Mouse (Mus musculus) monocyte, adult 5-6 weeks (primary cell): Measurements from ENCODE around the gene Itsn1. TPM values are rescaled to one million over a fixed set of nuclear protein-coding genes. Genes with fewer than 3 reads are reported as not detected.

Experiments
- ATAC-seq: fragments of 153-309, 156-312 bp; replicated peaks from 2 replicates; pipeline ENCODE4 v1.8.0; 2017; ENCODE audit warnings: mild to moderate bottlenecking; ENCODE audit not compliant: low TSS enrichment, insufficient number of reproducible peaks, severe bottlenecking, poor library complexity, low FRiP score
- total RNA-seq: library from RNA; stranded (forward); fragments of 200-1000, 200-491, 200-594 nt; gene quantifications from 3 replicates; pipeline ENCODE4 v1.2.3, GENCODE M21; 2017

The Itsn1 gene
- total RNA-seq, 1 experiment from 2014 or later: 27.7 TPM

DNA sequence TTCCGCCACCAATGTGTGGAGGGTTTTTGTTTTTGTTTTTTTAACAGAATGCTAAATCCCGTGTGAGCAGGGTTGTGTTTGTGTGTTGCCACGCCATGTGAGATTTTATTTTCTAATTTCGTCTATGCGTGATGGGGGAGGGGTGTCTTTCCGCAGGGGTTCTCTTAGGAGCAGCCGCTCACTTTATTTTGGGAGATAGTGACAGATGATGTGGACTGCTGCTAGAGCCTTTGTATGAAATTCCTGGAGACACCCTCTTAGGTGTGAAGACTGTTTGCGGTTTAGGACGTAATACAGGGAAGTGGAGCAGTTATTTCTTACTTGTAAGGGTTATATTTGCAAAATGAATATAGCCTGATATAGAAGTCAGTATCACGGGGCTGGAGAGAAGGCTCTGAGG lies 176.9 kb downstream of the Itsn1 start:
- ATAC-seq: no peak

DNA sequence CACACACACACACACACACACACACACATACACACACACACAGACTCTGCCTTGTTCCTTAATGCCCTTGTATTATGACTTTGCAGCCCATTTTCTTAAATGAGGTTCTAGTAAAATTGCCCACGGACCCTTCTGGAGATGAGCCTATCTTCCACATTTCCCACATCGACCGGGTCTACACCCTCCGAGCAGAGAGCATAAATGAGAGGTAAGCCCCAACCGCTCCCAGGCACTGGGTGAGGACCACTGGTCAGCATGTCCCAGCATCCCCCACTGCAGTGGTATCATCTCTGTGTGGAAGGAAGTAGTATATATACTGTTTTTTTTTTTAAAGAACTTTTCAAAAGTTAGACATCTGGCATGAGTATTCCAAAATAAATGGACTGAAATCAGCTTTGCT lies 177.6 kb downstream of the Itsn1 start:
- no peak for ATAC-seq

DNA sequence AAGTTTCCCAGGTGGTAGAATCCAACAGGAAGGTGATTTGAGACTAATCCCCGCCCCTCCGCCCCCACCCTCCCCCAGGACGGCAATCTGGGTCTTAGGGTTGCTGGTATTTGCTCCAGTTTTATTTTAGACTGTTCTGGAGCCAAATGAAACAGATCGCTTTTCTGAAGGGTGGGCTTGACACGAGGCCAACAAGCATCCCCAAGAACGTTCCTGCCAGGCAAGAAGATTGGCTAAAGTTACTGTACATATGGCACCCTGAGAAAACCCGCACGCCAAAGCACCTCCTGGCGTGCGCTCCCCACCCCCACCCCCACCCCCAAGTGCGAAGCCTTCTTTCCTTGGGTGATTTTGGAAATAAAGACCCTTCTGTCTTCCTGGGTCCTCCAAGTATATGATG lies 178.1 kb downstream of the Itsn1 start:
- ATAC-seq: no peak

DNA sequence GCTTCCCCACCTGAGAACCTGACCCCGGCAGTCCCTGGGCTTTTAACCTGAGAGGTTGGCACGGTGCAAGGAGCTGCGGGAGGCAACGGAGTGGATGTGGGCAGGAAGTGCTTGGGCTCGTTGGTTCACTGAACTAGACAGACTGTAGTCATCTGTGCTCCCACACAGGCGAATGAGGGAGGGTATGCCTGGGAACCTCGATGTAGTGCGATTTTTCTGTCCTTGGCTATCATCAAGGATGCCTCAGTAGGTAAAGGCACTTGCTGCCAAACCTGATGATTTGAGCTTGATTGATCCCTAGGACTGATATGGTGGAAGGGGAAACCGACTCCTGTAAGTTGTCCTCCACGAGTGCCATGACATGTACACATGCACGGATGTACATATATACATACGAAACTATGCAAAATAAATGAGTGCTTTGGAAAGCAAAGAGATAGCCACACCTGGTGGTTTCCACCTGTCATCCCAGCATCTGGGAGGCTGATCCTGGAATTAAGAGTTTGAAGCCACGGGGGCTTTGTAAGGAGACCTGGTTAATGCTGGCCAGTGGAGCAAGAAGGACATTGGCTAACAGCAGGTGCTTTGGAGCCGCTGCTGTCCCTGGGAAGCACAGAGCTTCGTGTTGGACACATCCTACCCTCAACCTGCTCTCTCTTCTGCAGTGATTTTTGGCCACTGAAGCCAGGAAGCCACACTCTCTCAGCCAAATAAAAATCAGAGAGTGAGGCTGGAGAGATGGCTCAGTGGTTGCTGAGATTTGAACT lies 180.7 kb downstream of the Itsn1 start:
- no peak for ATAC-seq

DNA sequence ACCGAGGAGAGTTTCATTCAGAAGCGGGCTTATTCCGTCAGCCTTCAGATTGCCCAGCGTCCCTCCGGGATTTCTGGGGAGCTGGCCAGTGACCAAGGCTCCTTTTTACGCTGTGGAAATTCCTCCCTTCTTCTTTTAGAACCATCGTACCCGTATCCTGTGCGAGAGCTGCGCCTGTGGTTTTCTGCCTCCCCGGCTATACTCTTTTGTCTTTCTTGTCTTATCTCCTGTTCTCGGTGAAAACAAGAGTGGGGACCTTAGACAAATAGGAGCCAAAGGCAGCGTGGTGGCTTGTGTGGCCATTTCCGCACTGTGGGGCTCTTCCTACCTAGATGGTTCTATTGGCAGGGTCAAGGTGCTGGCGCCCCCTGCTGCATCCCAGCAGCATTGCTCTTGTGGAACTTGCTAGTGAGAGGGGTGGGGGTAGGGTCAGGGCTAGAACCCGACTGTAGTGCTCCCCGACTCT lies 188.6 kb downstream of the Itsn1 start:
- peak; percentile 89 for ATAC-seq

DNA sequence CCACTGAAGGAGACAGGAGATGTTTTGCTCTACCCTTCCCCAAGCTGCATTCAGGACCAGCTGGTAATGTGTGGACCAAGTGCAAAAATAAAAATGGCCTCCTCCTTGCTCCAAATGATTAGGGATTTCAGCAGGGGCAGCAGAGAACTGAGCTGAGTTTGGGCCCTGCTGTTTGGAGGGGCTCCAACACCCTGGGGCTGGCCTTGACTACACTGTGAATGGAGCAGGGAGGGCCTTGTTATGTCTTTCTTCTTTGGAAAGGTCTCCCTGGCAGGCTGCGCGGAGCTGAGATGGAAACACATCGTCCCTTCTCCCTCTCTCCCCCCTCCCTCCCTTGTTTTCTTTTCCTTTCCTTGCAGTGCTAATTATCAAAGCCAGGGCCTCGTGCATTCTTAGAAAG lies 189.4 kb downstream of the Itsn1 start:
- no peak for ATAC-seq

DNA sequence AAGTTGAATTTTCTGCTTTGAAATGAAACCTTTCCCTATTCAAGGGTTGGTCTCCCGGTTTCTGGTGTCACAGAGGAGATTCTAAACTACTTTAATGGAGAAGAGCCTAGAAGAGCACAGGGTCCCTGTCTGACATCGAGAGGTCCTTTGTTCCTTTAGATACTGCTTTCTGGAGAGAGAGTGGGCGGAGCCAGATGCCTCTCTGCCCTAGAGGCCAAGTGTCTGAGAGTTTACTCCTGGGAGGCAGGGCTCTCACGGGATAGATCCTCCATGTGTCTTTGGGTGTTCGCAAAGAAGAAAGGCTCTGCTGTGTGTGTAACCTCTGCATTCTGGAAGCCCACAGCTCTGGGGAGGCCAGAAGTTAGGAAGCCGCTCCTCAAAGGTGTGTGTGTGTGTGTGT lies 190.0 kb downstream of the Itsn1 start:
- no peak for ATAC-seq

DNA sequence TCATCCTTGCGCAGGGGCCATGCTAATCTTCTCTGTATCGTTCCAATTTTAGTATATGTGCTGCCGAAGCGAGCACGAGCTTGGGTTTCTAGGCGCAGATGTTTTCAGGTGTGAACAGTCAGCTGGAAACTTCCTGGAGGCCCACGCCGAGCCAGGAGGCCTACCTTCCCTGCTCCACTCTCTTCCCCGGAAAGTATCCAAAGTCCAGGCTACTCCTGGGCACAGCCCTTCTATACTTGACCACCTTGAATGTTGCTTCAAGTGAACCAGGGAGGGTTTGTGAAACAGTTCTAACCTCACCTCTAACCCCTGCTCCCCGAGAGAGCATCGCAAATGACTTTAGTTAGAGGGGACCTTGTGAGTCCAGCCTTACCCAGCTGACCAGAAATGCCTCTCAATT lies 192.3 kb downstream of the Itsn1 start:
- no peak for ATAC-seq

DNA sequence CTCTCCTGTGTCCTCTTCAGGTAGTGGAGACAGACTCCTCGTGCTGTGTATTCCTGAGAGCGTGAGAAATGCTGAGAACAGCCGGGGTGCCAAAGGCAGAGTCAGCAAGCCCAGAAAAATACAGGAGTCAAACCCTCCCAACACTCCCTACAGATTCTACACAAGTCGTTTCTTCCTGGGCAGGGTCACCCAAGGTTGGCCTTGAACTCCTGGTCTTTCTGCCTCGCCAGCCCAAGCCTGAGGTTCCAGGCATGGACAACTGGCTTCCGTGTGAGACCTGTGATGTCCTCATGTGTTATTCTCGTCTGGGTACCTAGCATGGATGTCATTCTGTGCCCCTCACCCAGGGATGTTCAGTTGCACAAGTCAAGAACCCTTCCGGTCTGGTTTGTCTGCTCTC lies 193.9 kb downstream of the Itsn1 start:
- ATAC-seq: no peak

DNA sequence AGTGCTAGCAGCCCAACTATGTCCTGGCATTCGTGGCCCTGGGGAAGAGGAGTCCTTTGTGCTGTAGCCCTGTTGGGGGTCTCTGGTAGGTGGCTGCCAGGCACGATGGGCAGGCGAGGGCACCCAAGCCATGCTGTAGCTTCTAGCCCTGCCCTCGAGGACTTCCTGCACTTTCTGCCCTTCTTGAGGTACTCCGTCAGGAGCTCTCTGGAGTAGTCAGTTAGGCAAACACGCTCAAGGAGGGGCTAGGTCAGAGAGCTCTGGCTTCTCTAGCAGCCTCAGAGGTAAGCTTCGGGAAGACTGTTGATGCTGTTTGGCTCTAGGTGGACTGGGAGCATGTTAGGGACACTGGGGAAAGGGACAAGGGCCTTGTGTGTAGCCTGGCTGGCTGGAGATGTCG lies 195.3 kb downstream of the Itsn1 start:
- ATAC-seq: no peak

DNA sequence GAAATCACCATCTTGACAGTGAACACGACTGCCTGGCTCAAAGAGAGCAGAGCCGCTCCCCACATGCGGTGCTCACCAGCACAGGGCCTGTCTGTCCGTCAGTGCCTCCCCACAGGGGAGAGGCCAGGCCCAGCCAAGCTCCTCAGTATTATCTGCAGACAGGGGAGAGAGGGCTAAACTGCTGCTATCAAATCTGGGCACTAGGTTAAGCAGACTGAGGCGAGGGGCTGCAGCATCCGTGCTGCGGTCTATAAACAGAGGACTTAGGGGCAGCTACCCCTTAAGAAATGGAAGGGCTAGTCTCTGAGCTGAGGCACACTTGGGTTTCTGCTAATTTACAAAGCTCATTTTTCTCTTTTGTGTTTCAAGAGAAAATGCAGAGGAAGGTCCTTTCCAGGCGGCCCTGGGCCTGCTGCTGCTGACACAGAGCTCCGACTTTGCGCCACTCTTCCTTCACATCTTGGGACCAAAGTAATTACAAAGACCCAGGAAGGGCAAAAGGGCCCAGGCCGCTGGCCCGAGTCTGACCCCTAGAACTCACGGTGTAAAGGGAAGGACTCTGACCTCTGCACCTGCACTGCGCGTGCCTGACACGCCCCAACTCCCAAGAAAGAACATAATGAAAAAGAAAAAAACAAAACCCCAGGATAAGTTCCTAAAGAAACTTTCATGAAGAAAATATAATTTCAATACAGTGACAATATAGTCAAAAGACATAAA lies 199.0 kb downstream of the Itsn1 start:
- no peak for ATAC-seq

DNA sequence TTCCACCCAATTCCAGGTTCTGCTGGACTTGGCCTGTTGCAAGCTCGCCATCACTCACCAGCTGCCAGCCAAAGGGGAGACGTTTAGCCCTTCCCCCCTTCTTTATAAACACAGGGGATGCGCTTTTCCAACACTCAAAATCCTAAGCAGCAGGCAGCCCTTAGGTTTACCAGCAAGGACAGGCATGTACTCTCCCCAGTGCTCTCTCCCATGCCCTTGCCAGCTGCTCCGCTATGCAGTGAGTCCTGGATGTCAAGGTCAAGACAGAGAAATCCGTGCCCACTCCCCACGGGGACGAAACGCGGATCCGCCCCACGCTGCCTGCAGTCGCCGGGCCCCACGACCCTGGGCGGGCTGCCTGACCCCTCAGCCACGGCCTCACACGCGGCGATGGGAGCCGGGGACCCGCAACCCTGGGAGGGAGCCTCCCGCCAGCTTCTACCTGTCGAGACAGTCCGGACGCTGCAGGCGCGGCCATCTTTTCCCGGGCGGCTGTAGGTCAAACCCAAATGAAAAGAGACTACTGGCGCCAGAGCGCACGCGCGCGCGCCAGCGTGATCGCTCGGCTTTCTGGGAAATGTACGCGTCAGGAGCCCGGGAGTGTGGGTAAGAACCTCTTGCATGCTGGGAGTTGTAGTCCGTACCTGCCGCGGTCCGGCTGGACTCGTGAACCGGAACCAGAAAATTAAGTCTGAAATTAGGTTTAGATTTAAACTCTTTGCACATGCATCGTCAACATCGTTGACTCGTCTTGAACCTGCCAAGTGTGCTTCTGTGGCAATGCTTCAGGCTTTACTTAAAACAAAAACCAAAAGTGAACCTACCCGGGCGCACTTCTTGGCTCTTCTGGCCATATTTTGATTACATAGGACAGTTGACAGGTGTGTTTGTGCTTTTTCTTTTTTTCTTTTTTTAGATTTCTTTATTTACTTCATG lies 202.3 kb downstream of the Itsn1 start:
- peak; percentile 94 for ATAC-seq

DNA sequence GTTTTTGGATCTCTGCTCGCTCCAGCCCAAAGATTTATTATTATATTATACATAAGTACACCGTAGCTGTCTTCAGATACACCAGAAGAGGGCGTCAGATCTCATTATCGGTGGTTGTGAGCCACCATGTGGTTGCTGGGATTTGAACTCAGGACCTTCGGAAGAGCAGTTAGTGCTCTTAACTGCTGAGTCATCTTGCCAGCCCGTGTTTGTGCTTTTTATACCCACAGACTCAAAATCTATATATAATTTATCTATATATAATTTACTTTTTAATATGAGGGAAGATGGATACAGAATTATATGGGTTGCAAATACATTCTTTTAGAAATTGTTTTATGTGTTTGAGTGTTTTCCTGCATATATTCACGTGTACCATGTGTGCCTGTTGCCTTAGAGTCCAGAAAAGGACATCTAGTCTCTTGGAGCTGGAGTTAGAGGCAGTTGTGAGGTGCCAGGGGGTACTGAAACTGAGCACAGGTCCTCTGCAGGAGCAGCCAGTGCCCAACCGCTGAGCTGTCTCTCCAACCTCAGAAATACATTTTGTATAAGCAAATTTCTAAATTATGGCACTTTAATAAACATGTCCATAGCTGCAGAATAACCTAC lies 203.1 kb downstream of the Itsn1 start:
- no peak for ATAC-seq

DNA sequence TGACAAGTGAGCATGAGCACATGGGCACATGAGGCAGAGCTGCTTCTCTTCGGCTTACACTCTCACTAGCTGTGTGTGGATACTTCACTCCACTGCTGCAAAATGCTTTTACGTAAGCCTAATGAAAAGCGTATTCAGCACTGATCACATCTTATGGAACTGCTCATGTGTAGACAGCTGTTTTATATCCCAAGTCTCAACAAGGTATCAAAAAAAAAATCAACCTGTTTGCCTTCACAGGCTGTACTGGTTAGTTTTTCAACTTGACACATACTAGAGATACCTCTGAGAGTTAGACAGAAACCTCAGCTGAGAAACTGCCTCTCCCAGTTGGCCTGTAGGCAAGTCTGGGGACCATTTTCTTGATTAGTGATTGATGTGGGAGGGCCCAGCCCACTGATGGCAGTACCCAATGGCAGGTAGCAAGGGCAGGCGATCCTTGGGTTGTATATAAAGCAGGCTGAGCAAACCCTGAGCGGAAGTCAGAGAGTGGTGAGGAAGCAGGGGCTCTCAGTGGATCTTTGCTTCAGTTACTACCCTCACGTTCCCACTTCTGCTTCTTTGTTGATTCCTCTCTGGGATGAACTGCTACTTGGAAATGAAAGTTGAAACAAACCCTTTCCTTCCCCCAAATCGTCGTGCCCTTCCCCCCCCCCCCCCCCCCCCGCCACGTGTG lies 203.9 kb downstream of the Itsn1 start:
- ATAC-seq: peak; percentile 15; the same call in 1 of the 2 replicates

DNA sequence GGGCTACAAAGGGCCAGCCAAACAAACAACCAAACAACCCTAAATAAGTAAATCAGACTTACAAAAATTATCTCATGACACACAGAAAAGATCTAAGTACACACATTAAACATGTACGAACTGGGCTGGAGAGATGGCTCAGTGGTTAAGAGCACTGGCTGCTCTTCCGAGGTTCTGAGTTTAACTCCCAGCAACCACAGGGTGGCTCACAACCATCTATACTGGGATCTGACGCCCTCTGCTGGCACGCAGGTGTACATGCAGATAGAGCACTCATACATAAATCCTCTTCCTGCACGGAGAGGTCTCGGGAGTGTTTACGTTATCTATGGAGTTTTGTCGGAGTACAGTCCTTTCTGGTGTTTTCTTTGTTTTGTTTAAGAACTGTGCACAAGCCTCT lies 206.0 kb downstream of the Itsn1 start:
- ATAC-seq: no peak

DNA sequence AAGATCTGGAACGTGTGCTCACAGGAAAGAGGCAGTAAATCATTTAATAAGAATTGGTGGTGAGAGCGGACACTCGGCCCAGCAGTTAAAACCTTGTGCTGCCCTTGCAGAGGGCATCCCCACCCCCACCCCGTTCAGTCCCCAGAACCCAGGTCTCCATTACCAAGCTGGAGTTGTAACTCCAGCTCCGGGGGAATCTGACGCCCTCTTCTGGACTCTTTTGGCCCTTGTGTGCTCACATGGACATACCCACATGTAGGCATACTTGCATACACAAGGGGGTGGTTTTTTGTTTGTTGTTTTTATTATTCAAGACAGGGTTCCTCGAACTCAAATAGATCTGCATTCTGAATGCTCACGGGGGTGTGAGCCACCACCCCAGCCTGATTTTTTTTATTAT lies 206.6 kb downstream of the Itsn1 start:
- no peak for ATAC-seq

DNA sequence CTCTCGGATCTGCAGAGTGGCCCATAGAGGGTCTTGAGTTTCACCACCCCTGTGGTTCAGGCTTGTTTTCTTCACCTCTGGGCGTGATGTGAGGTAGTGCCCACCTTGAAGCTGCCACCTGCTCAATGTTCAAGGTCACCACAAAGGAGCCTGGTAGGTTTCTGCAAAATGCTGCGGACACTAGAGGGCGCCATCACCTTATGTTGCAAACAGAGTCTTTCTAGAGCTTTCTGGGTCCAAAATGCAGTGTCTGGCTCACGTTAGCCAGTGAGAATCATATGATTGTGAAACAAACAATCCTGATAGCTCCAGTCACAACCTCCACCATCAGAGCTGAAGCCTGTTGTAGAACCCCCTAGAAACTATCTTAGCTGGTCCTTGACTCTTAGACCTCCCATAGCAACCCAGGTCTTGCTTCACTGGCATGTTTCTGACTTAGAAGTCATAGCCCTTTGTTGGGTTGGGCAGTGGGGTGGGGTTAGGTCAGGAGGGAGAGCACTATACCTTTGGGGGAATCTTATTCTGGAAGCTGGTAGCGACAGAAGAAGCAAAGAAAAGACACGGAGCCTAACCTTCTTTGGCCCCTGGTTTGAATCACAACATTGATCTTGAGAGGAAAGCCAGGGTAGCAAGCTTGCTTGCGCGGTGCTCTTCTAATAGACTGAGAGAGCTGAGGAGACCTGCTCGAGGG lies 207.4 kb downstream of the Itsn1 start:
- ATAC-seq: no peak

DNA sequence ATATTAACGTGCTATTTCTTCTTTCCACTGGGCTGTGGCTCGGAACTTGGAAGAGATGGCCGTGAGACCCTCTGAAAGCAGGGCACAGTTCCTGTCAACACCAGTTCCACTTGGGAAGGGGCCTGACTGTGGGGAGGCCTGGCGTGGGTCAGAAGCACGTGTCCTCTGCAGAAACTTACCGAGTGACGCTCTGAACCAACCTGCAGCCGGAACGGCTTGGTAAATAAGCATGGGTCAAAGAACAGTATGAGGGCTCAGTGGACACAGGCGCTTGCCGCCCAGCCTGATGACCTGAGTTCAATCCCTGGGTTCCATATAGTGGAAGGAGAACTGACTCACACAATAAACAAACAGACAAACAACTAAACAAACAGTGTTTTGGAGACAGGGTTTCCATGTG lies 208.2 kb downstream of the Itsn1 start:
- ATAC-seq: no peak
